Comparison of ENCODE assay signal across 8 mouse cellular contexts in the genomic region with DNA sequence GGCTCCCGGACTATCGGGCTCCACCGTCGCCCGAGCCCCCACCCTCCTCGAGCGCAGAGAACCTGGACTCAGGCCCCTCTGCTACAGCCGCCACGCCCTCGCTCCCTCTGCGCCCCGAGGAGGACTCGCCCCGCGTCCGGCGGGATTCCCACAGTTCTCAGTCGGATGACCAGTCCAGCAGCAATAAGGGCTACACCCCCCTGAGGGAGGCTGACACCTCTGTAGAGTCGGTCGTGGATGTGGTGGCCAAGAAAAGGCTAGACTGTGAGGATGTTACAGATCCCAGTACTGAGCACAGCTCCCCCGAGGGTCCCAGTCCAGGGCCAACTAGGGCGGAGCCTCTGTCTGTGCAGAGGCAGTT. TPM values are rescaled to one million over a fixed set of nuclear protein-coding genes. Genes with fewer than 3 reads are reported as not detected.
DNase-seq lines count a peak whose midpoint lies in the region; ATAC-seq and TF ChIP-seq lines count a peak whose summit lies in the region.

No protein-coding gene starts in this region.

- H3K4me2 ChIP-seq in heart, postnatal 0 days (ENCODE audit: low read depth, low read length), result peak overlapping the region; percentile 89
- H3K4me2 ChIP-seq in liver, embryonic 16.5 days (ENCODE audit: low read depth, low read length), result peak overlapping the region; percentile 49

- TF ChIP-seq CTCF in heart, postnatal 0 days (IDR thresholded peaks at IDR 0.05; ENCODE audit: low read depth), result no peak

- 0 out of 2 replicates have a peak, but pooled peaks have one; percentile 17 for ATAC-seq in heart, postnatal 0 days (ENCODE audit: insufficient read depth, low read depth)
- no peak for ATAC-seq in liver, embryonic 16.5 days (ENCODE audit: low read depth)

- in situ Hi-C loops in ES-E14 (cut with MboI; ENCODE audit: low sequenced_read_pairs in 2 of 2, unreplicated experiment in 2 of 2), result loop anchor here in 1 of 2 experiments (25.0 kb wide), 1 partner anchor 930 kb away; no protein-coding TSS in a partner anchor

- peaks cover 70% of the 10 kb centered on the region for H3K27me3 ChIP-seq in heart, postnatal 0 days (ENCODE audit: control insufficient read depth, insufficient read depth, low read length)
- peaks cover 48% of the 10 kb centered on the region for H3K27me3 ChIP-seq in liver, embryonic 16.5 days (ENCODE audit: control insufficient read depth, insufficient read depth, low read depth, low read length)

- WGBS in heart, postnatal 0 days, result 3% methylated on average over 22 of the region's 22 CpGs
- WGBS in liver, embryonic 16.5 days (ENCODE audit: insufficient replicate concordance), result 8% methylated on average over 21 of the region's 22 CpGs

- DNase-seq in heart, adult 11 months, result peak; percentile 90
- no peak for DNase-seq in heart, postnatal 14 days
- DNase-seq in ES-E14 (ENCODE audit: low read depth, low spot score), result no peak
- no peak for DNase-seq in heart, postnatal 0 days (ENCODE audit: low spot score)
- no peak for DNase-seq in adrenal gland, postnatal 36 days
- no peak for DNase-seq in left cerebral cortex, postnatal 10 days (ENCODE audit: extremely low spot score in 1 of 2, low spot score in 2 of 2)
- DNase-seq in lung, postnatal 25 days (ENCODE audit: low spot score), result no peak

- no peak overlapping the region for H3K27ac ChIP-seq in ES-E14 (ENCODE audit: insufficient read depth, low read depth, low read length, poor library complexity, severe bottlenecking)
- H3K27ac ChIP-seq in heart, postnatal 0 days (ENCODE audit: low read depth), result no peak overlapping the region
- H3K27ac ChIP-seq in liver, embryonic 16.5 days (ENCODE audit: low read length), result no peak overlapping the region

- intact Hi-C loops in heart, postnatal 14 days (cut with DNase I), result no loop called here
- intact Hi-C loops in left cerebral cortex, postnatal 10 days (cut with DNase I), result loop anchor here (10.0 kb wide), 1 partner anchor 557 kb away; no protein-coding TSS in a partner anchor

- H3K4me3 ChIP-seq in ES-E14 (ENCODE audit: insufficient read depth in 1 of 2, low read depth in 1 of 2, low read length in 2 of 2, poor library complexity in 1 of 2, severe bottlenecking in 1 of 2), result peak overlapping the region; percentile 42 to 55; a peak in 3 of 4 replicates
- H3K4me3 ChIP-seq in heart, postnatal 0 days (ENCODE audit: low read depth, low read length), result peak overlapping the region; percentile 48
- peak overlapping the region; percentile 43 for H3K4me3 ChIP-seq in liver, embryonic 16.5 days (ENCODE audit: low read depth, low read length)

- no peak for TF ChIP-seq EP300 in heart, postnatal 0 days (IDR thresholded peaks at IDR 0.05; ENCODE audit: low read depth)

- no peaks in the 10 kb centered on the region for H3K36me3 ChIP-seq in ES-E14 (ENCODE audit: control insufficient read depth, insufficient read depth, low read length, poor library complexity, severe bottlenecking)
- no peaks in the 10 kb centered on the region for H3K36me3 ChIP-seq in heart, postnatal 0 days (replicated peaks; ENCODE audit: control insufficient read depth, insufficient read depth, low read length)
- H3K36me3 ChIP-seq in liver, embryonic 16.5 days (ENCODE audit: control insufficient read depth, insufficient read depth), result no peaks in the 10 kb centered on the region

- no peaks in the 10 kb centered on the region for H3K9me3 ChIP-seq in ES-E14 (ENCODE audit: control insufficient read depth, insufficient read depth, low read depth, low read length)
- no peaks in the 10 kb centered on the region for H3K9me3 ChIP-seq in heart, postnatal 0 days (replicated peaks; ENCODE audit: control insufficient read depth, low read length)
- no peaks in the 10 kb centered on the region for H3K9me3 ChIP-seq in liver, embryonic 16.5 days (replicated peaks; ENCODE audit: control insufficient read depth, low read length)

- H3K4me1 ChIP-seq in ES-E14 (ENCODE audit: control insufficient read depth in 2 of 2, insufficient read depth in 2 of 2, low read length in 2 of 2, poor library complexity in 1 of 2), result no peaks in the 10 kb centered on the region
- peaks cover 18% of the 10 kb centered on the region; the same call in 1 of the 2 replicates for H3K4me1 ChIP-seq in heart, postnatal 0 days (ENCODE audit: control insufficient read depth, insufficient read depth)
- H3K4me1 ChIP-seq in liver, embryonic 16.5 days (ENCODE audit: control insufficient read depth, low read depth, low read length), result no peaks in the 10 kb centered on the region

- no peak overlapping the region for H3K9ac ChIP-seq in ES-E14 (ENCODE audit: insufficient read depth, low read depth, low read length, poor library complexity, severe bottlenecking)
- no peak overlapping the region for H3K9ac ChIP-seq in heart, postnatal 0 days (replicated peaks; ENCODE audit: low read depth, low read length)
- no peak overlapping the region for H3K9ac ChIP-seq in liver, embryonic 16.5 days (ENCODE audit: low read depth, low read length)

TF ChIP-seq in ES-E14, 5 proteins besides CTCF, POLR2A, EP300 and RAD21:
- TF ChIP-seq HCFC1 (IDR thresholded peaks at IDR 0.05; ENCODE audit: borderline replicate concordance, insufficient read depth, low read length) (no peak), ZNF384 (IDR thresholded peaks at IDR 0.05; ENCODE audit: low read depth, low read length) (no peak), ZC3H11A (IDR thresholded peaks at IDR 0.05; ENCODE audit: borderline replicate concordance, low read depth, low read length) (no peak), CHD2 (IDR thresholded peaks at IDR 0.05; ENCODE audit: low read depth, low read length) (no peak), MAFK (IDR thresholded peaks at IDR 0.05; ENCODE audit: insufficient read depth, low read depth, low read length) (no peak)
TF ChIP-seq in ES-E14: peak in this region for 0.

RNA-seq across cellular contexts. Expression of a gene that starts 15.4 kb away (rescaled TPM):
- under 1 TPM in 1 of 2 experiments, not detected in 1; 0.07 TPM for total RNA-seq in heart, postnatal 14 days (2021)
- total RNA-seq in ES-E14 (2012; rRNA removed), result 0.21 and 0.36 TPM in 2 replicates
- 0.19 TPM in 1 of 2 replicates, not detected in the other for total RNA-seq in heart, postnatal 0 days (2014; rRNA removed; ENCODE audit: low replicate concordance)
- not detected in 2 replicates for polyA plus RNA-seq in heart, postnatal 0 days (2015; fragmentation: Nextera tagmentation; extraction: Ambion mirVana)
- not detected in 2 replicates for polyA plus RNA-seq in liver, embryonic 16.5 days (2015; fragmentation: Nextera tagmentation; extraction: Ambion mirVana)
- under 1 TPM; 0.53 to 0.66 TPM for total RNA-seq in adrenal gland, postnatal 36 days (2021)
- total RNA-seq in left cerebral cortex, postnatal 10 days (2021), result 10 to 100 TPM; 21.8 to 23.5 TPM

Comparison
In these comparisons a context has a peak if more than half of its experiments do, and no peak if none do; other contexts are left out.
1. RNA of a gene that starts 15.4 kb away (total RNA-seq): 21.8 to 23.5 TPM in left cerebral cortex, postnatal 10 days; 0.53 to 0.66 TPM in adrenal gland, postnatal 36 days, 0.21 to 0.36 TPM in ES-E14, 0.19 TPM in heart, postnatal 0 days and 0.07 TPM in heart, postnatal 14 days; every median in the first group is over 10 times any median in the second.
2. Peak in every context shown above with its lines, with median percentiles within 50 percentile points of each other: H3K4me3 ChIP-seq.